Mouse (Mus musculus): ENCODE measurements around the gene Fndc3a. TPM values are rescaled to one million over a fixed set of nuclear protein-coding genes. Genes with fewer than 3 reads are reported as not detected.

Gene Fndc3a
- polyA plus RNA-seq, 1 experiment from 2014 or later = 43.4 TPM

Other genes starting within 250 kb of the Fndc3a start
- not detected in 2 replicates for gene Gm9195, start 218.2 kb downstream of the Fndc3a start, polyA plus RNA-seq (2014; fragmentation: Nextera tagmentation; extraction: Ambion mirVana)